ENCODE assay signal across 28 mouse cellular contexts in the genomic region with DNA sequence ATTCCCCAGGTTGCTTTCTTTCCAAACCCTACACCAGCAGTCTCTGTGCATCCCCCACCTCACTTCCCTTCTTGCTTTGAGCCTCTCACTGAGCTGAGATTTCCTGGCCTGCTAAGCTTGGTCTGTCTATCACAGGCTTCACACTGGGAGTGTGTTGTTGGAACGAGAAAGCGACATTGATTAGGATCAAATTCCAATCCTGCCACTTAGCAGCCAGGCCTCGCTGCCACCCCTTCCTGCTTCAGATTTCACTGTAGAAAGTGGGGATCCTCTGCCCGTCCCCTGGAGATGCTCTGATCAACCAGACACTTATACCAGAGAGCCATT.
A peak's percentile ranks its signal among the peaks of the same experiment; 100 is the strongest.
DNase-seq lines count a peak whose midpoint lies in the region; ATAC-seq and TF ChIP-seq lines count a peak whose summit lies in the region.
"Had no signal": no experiment of that assay in that cellular context is flagged by ENCODE, and none has a peak within 500 bp of the region (broad histone marks: within the 10 kb centered on the region; RNA-seq: fewer than 3 reads in every experiment).

No protein-coding gene starts in this region.

- H3K9me3 ChIP-seq in forebrain, embryonic 14.5 days (replicated peaks; ENCODE audit: control insufficient read depth, low read length): no peaks in the 10 kb centered on the region
- H3K9me3 ChIP-seq in forebrain, embryonic 13.5 days (replicated peaks): 0 out of 2 replicates have a peak, but pooled peaks cover 3% of the 10 kb centered on the region
- H3K9me3 ChIP-seq in kidney, embryonic 15.5 days (replicated peaks): no peaks in the 10 kb centered on the region
- H3K9me3 ChIP-seq in embryonic facial prominence, embryonic 12.5 days: no peaks in the 10 kb centered on the region
- H3K9me3 ChIP-seq: embryonic facial prominence, embryonic 13.5 days; hindbrain, embryonic 12.5 days; limb, embryonic 13.5 days; liver, embryonic 13.5 days; megakaryocyte, embryonic 14.5 days; neural tube, embryonic 15.5 days; stomach, embryonic 15.5 days had no signal

- intact Hi-C loops in heart, postnatal 14 days (cut with DNase I): no loop called here

- no peak; the same call in 1 of the 2 replicates for ATAC-seq in forebrain, embryonic 14.5 days
- no peak for ATAC-seq in forebrain, embryonic 13.5 days
- no peak for ATAC-seq in kidney, embryonic 15.5 days (replicated peaks; ENCODE audit: low FRiP score)
- ATAC-seq in embryonic facial prominence, embryonic 12.5 days (ENCODE audit: insufficient number of reproducible peaks, insufficient read depth, low FRiP score, low TSS enrichment): no peak
- ATAC-seq: CD4-positive, CD25-positive, alpha-beta regulatory T cell, adult 4 months; forebrain, embryonic 16.5 days; intestine, embryonic 16.5 days; lung, postnatal 0 days had no signal

- no peaks in the 10 kb centered on the region for H3K27me3 ChIP-seq in forebrain, embryonic 14.5 days (replicated peaks; ENCODE audit: control insufficient read depth, insufficient read depth, low read length)
- no peaks in the 10 kb centered on the region for H3K27me3 ChIP-seq in forebrain, embryonic 13.5 days
- no peaks in the 10 kb centered on the region for H3K27me3 ChIP-seq in kidney, embryonic 15.5 days
- H3K27me3 ChIP-seq in embryonic facial prominence, embryonic 12.5 days: no peaks in the 10 kb centered on the region; the same call in 1 of the 2 replicates
- H3K27me3 ChIP-seq: embryonic facial prominence, embryonic 13.5 days; limb, embryonic 13.5 days; liver, embryonic 13.5 days; neural tube, embryonic 15.5 days; stomach, embryonic 15.5 days had no signal

- no peaks in the 10 kb centered on the region for H3K36me3 ChIP-seq in forebrain, embryonic 14.5 days (ENCODE audit: control insufficient read depth, insufficient read depth, low read length)
- no peaks in the 10 kb centered on the region for H3K36me3 ChIP-seq in forebrain, embryonic 13.5 days (ENCODE audit: poor library complexity, severe bottlenecking)
- H3K36me3 ChIP-seq in kidney, embryonic 15.5 days: no peaks in the 10 kb centered on the region
- H3K36me3 ChIP-seq in embryonic facial prominence, embryonic 12.5 days: no peaks in the 10 kb centered on the region
- H3K36me3 ChIP-seq: embryonic facial prominence, embryonic 13.5 days; hindbrain, embryonic 12.5 days; limb, embryonic 13.5 days; liver, embryonic 13.5 days; neural tube, embryonic 15.5 days; stomach, embryonic 15.5 days had no signal

- no peak overlapping the region for H3K4me2 ChIP-seq in forebrain, embryonic 14.5 days (ENCODE audit: low read length)
- no peak overlapping the region for H3K4me2 ChIP-seq in forebrain, embryonic 13.5 days
- no peak overlapping the region for H3K4me2 ChIP-seq in kidney, embryonic 15.5 days
- no peak overlapping the region for H3K4me2 ChIP-seq in embryonic facial prominence, embryonic 12.5 days (replicated peaks)
- H3K4me2 ChIP-seq: embryonic facial prominence, embryonic 13.5 days; hindbrain, embryonic 12.5 days; limb, embryonic 13.5 days; liver, embryonic 13.5 days; neural tube, embryonic 15.5 days; stomach, embryonic 15.5 days had no signal

- WGBS in forebrain, embryonic 14.5 days: 13% methylated on average over 4 of the region's 4 CpGs
- WGBS in forebrain, embryonic 13.5 days: 14% methylated on average over 4 of the region's 4 CpGs
- WGBS in kidney, embryonic 15.5 days: 35% methylated on average over 4 of the region's 4 CpGs
- 21% methylated on average over 4 of the region's 4 CpGs for WGBS in embryonic facial prominence, embryonic 12.5 days

- H3K4me3 ChIP-seq in forebrain, embryonic 14.5 days (ENCODE audit: low read depth, low read length): no peak overlapping the region
- no peak overlapping the region for H3K4me3 ChIP-seq in forebrain, embryonic 13.5 days
- H3K4me3 ChIP-seq in kidney, embryonic 15.5 days (replicated peaks): no peak overlapping the region
- H3K4me3 ChIP-seq in embryonic facial prominence, embryonic 12.5 days: no peak overlapping the region
- H3K4me3 ChIP-seq: embryonic facial prominence, embryonic 13.5 days; erythroblast, embryonic 14.5 days; hindbrain, embryonic 12.5 days; left cerebral cortex, adult 2 months; limb, embryonic 13.5 days; liver, embryonic 13.5 days; megakaryocyte, embryonic 14.5 days; neural tube, embryonic 15.5 days; stomach, embryonic 15.5 days had no signal

- no peak overlapping the region for H3K9ac ChIP-seq in forebrain, embryonic 14.5 days (ENCODE audit: low read length)
- no peak overlapping the region for H3K9ac ChIP-seq in forebrain, embryonic 13.5 days
- no peak overlapping the region for H3K9ac ChIP-seq in kidney, embryonic 15.5 days
- no peak overlapping the region for H3K9ac ChIP-seq in embryonic facial prominence, embryonic 12.5 days
- H3K9ac ChIP-seq: embryonic facial prominence, embryonic 13.5 days; hindbrain, embryonic 12.5 days; limb, embryonic 13.5 days; liver, embryonic 13.5 days; neural tube, embryonic 15.5 days; stomach, embryonic 15.5 days had no signal

- H3K27ac ChIP-seq in forebrain, embryonic 14.5 days (ENCODE audit: low read depth, low read length): no peak overlapping the region
- H3K27ac ChIP-seq in forebrain, embryonic 13.5 days: no peak overlapping the region
- peak overlapping the region; percentile 54; the same call in 1 of the 2 replicates for H3K27ac ChIP-seq in kidney, embryonic 15.5 days
- peak overlapping the region; percentile 23; the same call in 1 of the 2 replicates for H3K27ac ChIP-seq in embryonic facial prominence, embryonic 12.5 days
- H3K27ac ChIP-seq: embryonic facial prominence, embryonic 13.5 days; hindbrain, embryonic 12.5 days; left cerebral cortex, adult 2 months; limb, embryonic 13.5 days; liver, embryonic 13.5 days; neural tube, embryonic 15.5 days; stomach, embryonic 15.5 days had no signal

- no peaks in the 10 kb centered on the region for H3K4me1 ChIP-seq in forebrain, embryonic 14.5 days (ENCODE audit: control insufficient read depth, insufficient read depth, low read length)
- no peaks in the 10 kb centered on the region for H3K4me1 ChIP-seq in forebrain, embryonic 13.5 days
- peaks cover 55% of the 10 kb centered on the region for H3K4me1 ChIP-seq in kidney, embryonic 15.5 days
- H3K4me1 ChIP-seq in embryonic facial prominence, embryonic 12.5 days: peaks cover 24% of the 10 kb centered on the region
- H3K4me1 ChIP-seq: neural tube, embryonic 15.5 days had no signal

- DNase-seq in forebrain, embryonic 14.5 days (ENCODE audit: low spot score): peak; percentile 46
- no peak for DNase-seq in kidney, adult 8-10 months
- DNase-seq in brain, embryonic 14.5 days (ENCODE audit: low read depth): peak; percentile 51
- DNase-seq in heart, postnatal 14 days: no peak
- DNase-seq: adrenal gland, postnatal 14 days; cerebellum, adult 11-12 months; cerebellum, adult 9-11 months; liver, embryonic 13.5 days; lung, adult 18-20 months; lung, postnatal 4 days; midbrain, embryonic 14.5 days; retina, postnatal 1 day; right cerebral cortex, postnatal 14 days had no signal

- TF ChIP-seq CTCF in brain, embryonic 14.5 days (IDR thresholded peaks at IDR 0.05; ENCODE audit: borderline replicate concordance, extremely low read depth, insufficient read depth, insufficient read length): no peak

- TF ChIP-seq POLR2A in brain, embryonic 14.5 days (IDR thresholded peaks at IDR 0.05; ENCODE audit: borderline replicate concordance, extremely low read depth, insufficient read depth, insufficient read length, poor library complexity, severe bottlenecking): no peak

Comparison
In these comparisons a context has a peak if more than half of its experiments do, and no peak if none do; other contexts are left out.
1. DNase-seq: peak in forebrain, embryonic 14.5 days (single experiment) and brain, embryonic 14.5 days (single experiment); none in kidney, adult 8-10 months (0 of 2) and heart, postnatal 14 days (0 of 2).
2. H3K27ac ChIP-seq: peak in kidney, embryonic 15.5 days (single experiment) and embryonic facial prominence, embryonic 12.5 days (single experiment); none in forebrain, embryonic 14.5 days (single experiment) and forebrain, embryonic 13.5 days (single experiment).